Mouse (Mus musculus): ENCODE data around the gene Olfr618. TPM values are rescaled to one million over a fixed set of nuclear protein-coding genes. Genes with fewer than 3 reads are reported as not detected.
"Not testable (repeated sequence)": the region's sequence is repeated elsewhere in the genome, so short reads cannot be mapped to it uniquely, and the experiment has no call there.

Olfr618 gene
- total RNA-seq (2015; ENCODE audit: low replicate concordance) (not detected in 2 replicates), total RNA-seq (2017; ENCODE audit: low replicate concordance) (not detected in 2 replicates)

DNA sequence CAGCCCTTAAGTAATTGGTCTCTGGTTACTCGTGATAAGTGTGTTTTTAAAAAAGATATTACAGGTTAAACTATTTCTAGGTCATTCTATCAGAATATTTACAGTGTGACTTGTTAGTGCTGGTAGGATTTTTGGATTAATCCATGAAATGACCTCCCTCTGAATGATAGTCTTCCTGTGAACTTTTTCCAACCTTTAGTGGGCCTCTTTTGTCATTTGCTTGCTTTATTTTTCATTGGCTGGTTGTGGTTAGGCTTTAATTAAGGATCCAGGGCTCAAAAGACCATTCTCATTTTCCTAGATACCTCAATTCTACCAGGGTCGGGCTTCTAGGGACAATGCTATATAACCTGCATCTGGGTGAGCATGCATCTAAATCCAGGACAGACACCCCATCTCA lies at the start of gene Olfr618:
Olfr618 (plus strand) TSS at position 301 of the 400 bp plus-strand sequence.
- ATAC-seq (replicated peaks; ENCODE audit: low FRiP score, poor library complexity, severe bottlenecking): no peak

DNA sequence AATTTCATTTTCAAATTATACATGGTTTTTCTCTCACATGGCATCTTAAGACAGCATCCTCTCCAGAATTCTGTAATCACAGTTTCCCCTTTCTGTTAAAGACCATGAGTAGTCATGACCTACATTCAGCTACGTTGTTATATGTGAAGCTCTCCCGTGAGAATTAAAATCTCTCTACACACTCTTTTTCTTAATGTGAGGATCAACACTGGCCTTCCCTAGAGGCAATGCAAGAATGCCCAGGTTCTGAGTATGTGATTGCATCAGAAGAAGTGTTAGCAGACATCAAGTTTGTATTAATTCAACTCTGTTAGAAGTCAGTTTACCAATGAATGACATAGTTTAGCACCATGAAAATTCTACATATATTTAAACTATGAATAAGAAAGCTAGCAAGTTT lies 47.3 kb upstream of the Olfr618 start, which contains the start of gene Olfr612:
Olfr612 (minus strand) TSS at position 101 of the 400 bp plus-strand sequence.
- not testable (repeated sequence) for ATAC-seq (replicated peaks; ENCODE audit: low FRiP score, poor library complexity, severe bottlenecking)

DNA sequence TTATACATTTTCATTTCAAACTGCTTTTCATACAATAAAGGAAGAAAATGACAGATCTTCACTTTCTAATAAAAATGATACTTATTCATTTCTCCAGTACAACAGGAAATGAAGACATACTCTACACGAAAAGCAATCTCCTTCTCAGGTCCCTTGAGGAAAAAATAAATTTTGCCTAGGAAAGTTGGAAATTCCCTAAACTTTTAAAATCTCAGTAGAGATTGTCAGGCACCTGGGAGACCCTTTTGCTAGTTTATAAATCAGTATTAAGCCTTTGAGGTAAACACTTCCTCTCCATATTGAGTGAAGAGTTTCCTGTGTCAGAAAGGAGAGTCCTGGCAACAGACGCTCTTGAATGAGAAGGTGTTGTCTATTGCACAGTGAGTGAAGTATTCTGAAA lies 42.1 kb upstream of the Olfr618 start, which contains the start of gene Olfr613:
Olfr613 (plus strand) TSS at position 301 of the 400 bp plus-strand sequence.
- ATAC-seq (replicated peaks; ENCODE audit: low FRiP score, poor library complexity, severe bottlenecking): no peak

DNA sequence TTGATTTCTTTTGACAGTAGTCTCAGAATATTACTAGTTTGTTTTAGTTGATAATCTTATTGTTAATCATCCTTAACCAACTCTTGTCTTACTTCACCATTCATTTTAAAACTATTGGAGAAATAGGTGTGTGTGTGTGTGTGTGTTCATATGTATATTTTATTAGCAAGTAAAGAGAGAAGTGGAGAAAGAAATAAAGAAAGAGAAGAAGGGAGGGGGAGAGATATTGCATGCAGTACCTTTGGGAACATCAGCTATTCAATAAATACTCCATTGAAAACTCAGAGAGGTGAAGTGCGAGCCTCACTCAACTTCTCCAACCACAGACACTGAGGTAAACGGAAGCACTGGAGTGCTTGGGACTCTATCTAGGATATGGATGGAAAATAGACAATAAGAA lies 34.1 kb upstream of the Olfr618 start, which contains the start of gene Olfr615:
Olfr615 (plus strand) TSS at position 301 of the 400 bp plus-strand sequence.
- no peak for ATAC-seq (replicated peaks; ENCODE audit: low FRiP score, poor library complexity, severe bottlenecking)

DNA sequence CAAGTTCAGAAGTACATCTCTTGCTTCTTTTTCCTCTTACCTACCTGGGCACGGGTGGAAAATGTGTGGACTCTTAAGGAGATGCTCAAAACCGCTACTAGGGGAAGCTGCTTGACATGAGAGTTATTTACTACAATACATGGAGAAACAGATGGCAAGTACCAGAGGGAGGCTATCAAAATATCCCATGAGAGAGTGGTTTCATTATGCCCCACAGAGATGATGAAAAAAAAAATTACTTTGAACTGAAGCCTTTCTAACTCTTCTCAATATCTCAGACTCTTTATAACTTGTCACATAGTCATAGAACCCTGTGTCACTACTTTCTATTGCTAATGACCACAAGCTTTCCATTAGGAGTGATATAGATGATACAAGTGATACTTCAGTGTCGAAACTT lies 20.9 kb upstream of the Olfr618 start, which contains the start of gene Olfr616:
Olfr616 (minus strand) TSS at position 101 of the 400 bp plus-strand sequence.
- no peak for ATAC-seq (replicated peaks; ENCODE audit: low FRiP score, poor library complexity, severe bottlenecking)

DNA sequence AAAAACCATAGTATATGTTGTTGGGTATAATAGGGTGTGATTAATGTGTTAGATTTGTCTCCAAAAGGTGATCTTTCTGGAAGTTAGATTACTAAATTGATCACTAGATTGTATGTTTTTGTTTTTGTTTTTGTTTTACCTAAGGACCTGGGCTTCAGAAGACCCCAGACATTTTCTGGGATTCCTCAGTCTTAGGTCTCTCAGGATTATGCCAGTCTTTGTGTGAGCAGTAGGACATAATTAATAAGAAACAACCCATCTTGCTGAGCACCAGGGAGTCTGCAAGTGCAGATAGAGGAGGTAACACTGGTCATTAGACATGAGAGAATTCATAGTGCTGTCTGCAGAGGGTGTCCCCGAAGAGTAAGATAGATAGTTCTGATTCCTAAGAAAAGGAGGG lies 17.1 kb upstream of the Olfr618 start, which contains the start of gene Olfr617:
Olfr617 (plus strand) TSS at position 301 of the 400 bp plus-strand sequence.
- ATAC-seq (replicated peaks; ENCODE audit: low FRiP score, poor library complexity, severe bottlenecking): no peak

DNA sequence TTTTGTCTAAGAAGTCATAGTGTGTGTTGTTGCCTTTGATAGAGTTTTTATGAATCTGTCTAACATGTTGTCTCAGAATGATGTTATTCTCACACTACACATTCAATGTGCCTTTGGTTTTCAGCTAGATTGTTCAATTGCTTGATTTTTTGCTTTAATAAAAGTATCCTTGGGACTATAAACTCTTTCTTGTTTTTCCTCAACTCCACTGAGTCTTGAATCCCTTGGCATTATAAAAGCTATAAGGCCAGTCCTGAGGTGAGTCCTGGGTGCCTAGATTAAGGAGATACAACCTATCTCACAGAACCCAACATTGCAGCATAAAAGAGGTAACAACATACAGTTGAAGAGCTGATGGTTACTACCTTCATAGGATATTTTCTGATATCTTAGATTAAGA lies 10.4 kb downstream of the Olfr618 start, which contains the start of gene Olfr619:
Olfr619 (plus strand) TSS at position 301 of the 400 bp plus-strand sequence.
- no peak for ATAC-seq (replicated peaks; ENCODE audit: low FRiP score, poor library complexity, severe bottlenecking)

DNA sequence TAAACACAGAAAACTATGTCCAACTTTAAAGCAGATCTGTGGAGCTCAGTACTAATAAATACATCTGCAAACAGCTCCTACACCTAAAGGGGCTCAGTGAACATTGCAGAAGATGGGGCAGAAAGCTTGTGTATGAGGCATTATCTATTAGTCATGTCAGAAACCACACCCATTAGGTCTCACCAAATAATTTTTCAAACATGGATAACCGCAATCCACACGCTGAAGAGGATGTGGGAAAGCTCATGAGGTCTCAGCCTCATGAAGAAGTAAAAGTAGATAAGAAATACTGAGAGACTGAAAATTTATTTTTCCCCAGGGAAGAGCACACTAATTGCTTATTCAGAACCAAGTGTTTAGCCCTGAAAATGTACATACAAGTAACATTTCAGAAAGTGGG lies 17.5 kb downstream of the Olfr618 start:
- no peak for ATAC-seq (replicated peaks; ENCODE audit: low FRiP score, poor library complexity, severe bottlenecking)

DNA sequence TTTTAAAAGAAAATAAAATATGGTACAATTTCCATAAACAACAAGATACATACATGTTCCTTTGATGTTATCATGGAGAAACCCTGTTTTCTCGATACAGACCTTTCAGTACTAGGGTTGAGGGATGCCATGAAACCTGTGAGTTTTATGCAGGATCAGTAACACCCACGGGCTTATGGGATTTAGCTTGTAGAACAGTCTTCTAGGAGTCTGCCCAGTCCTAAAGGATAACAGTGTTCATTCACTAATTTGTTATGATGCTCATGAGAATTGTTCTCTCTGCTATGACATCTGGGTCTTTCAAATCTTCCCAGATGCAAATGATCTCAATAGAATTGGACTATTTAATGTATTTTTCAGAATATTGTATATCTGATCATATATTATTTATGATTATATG lies 22.5 kb downstream of the Olfr618 start, which contains the start of gene Olfr620:
Olfr620 (minus strand) TSS at position 101 of the 400 bp plus-strand sequence.
- ATAC-seq (replicated peaks; ENCODE audit: low FRiP score, poor library complexity, severe bottlenecking): no peak

DNA sequence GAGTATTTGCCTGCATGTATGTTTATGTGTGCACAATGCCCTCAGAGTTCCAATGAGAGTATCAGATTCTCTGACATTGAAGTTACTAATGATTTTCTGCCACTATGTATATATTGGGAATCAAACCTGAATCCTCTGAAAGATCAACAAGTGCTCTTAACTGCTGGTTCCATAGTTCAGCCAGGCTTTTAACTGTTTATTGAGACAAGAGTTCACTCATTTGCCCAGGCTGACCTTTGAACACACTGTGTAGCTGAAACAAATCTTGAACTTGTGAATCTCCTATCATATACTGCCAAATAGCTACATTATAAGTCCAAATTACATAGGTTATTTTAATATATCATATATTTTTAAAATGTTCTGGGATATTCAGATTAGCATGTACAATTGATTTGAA lies 46.9 kb downstream of the Olfr618 start:
- ATAC-seq (replicated peaks; ENCODE audit: low FRiP score, poor library complexity, severe bottlenecking): no peak

DNA sequence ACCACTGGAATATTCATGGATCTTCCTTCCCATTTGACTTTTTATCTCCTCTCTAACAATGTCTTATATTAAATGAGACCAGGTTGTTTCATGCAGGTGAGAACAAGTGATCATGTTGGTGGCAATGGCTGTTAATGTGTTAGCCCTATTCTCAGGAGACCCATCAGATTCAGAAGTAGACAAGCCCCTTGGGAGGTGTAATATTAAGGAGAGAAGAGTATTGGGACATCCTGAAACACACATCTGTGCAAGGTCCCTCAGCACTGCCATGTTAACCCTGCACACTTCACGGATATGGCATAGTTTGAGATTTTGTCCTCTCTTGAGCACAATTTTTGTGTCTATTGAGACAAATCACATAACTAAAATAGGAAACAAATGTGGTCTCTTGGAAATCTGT lies 52.7 kb downstream of the Olfr618 start, which contains the start of gene Olfr622:
Olfr622 (minus strand) TSS at position 101 of the 400 bp plus-strand sequence.
- no peak for ATAC-seq (replicated peaks; ENCODE audit: low FRiP score, poor library complexity, severe bottlenecking)

DNA sequence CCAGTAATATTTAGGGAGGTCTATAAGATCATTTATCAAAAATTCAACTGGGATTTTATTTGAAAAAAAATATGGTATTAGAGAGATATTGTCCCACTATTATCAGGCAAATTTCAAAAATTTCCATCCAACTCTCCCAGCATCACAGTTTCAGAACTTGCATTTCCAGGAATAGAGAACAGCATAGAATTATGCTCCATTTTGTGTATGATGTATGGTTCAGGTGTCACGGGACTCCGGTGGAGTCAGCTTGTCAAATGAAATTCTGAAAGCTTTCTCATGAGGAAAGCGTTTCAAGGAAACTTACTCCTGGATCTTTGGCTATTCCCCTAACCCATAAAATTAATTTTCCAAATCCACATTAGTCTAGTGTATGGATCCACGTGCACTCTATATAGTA lies 54.2 kb downstream of the Olfr618 start:
- ATAC-seq (replicated peaks; ENCODE audit: low FRiP score, poor library complexity, severe bottlenecking): no peak

Other genes with a start within 250 kb of the Olfr618 start
Only the 30 nearest of the 31 such genes appear.
- not detected in 2 replicates for gene Olfr601, start 227.4 kb upstream of the Olfr618 start, total RNA-seq (2015; ENCODE audit: low replicate concordance)
- gene Olfr601, start 227.4 kb upstream of the Olfr618 start, total RNA-seq (2017; ENCODE audit: low replicate concordance): not detected in 2 replicates
- gene Olfr603, start 203.9 kb upstream of the Olfr618 start, total RNA-seq (2015; ENCODE audit: low replicate concordance): not detected in 2 replicates
- not detected in 2 replicates for gene Olfr603, start 203.9 kb upstream of the Olfr618 start, total RNA-seq (2017; ENCODE audit: low replicate concordance)
- gene Usp17lc, start 175.0 kb upstream of the Olfr618 start, total RNA-seq (2015; ENCODE audit: low replicate concordance): not detected in 2 replicates
- not detected in 2 replicates for gene Usp17lc, start 175.0 kb upstream of the Olfr618 start, total RNA-seq (2017; ENCODE audit: low replicate concordance)
- not detected in 2 replicates for gene Olfr605, start 144.7 kb upstream of the Olfr618 start, total RNA-seq (2015; ENCODE audit: low replicate concordance)
- not detected in 2 replicates for gene Olfr605, start 144.7 kb upstream of the Olfr618 start, total RNA-seq (2017; ENCODE audit: low replicate concordance)
- gene Olfr606, start 141.1 kb upstream of the Olfr618 start, total RNA-seq (2015; ENCODE audit: low replicate concordance): not detected in 2 replicates
- not detected in 2 replicates for gene Olfr606, start 141.1 kb upstream of the Olfr618 start, total RNA-seq (2017; ENCODE audit: low replicate concordance)
- not detected in 2 replicates for gene Olfr607, start 126.0 kb upstream of the Olfr618 start, total RNA-seq (2015; ENCODE audit: low replicate concordance)
- not detected in 2 replicates for gene Olfr607, start 126.0 kb upstream of the Olfr618 start, total RNA-seq (2017; ENCODE audit: low replicate concordance)
- gene Olfr608, start 120.2 kb upstream of the Olfr618 start, total RNA-seq (2015; ENCODE audit: low replicate concordance): not detected in 2 replicates
- gene Olfr608, start 120.2 kb upstream of the Olfr618 start, total RNA-seq (2017; ENCODE audit: low replicate concordance): not detected in 2 replicates
- gene Olfr609, start 92.0 kb upstream of the Olfr618 start, total RNA-seq (2015; ENCODE audit: low replicate concordance): not detected in 2 replicates
- not detected in 2 replicates for gene Olfr609, start 92.0 kb upstream of the Olfr618 start, total RNA-seq (2017; ENCODE audit: low replicate concordance)
- gene Olfr610, start 78.0 kb upstream of the Olfr618 start, total RNA-seq (2015; ENCODE audit: low replicate concordance): not detected in 2 replicates
- not detected in 2 replicates for gene Olfr610, start 78.0 kb upstream of the Olfr618 start, total RNA-seq (2017; ENCODE audit: low replicate concordance)
- not detected in 2 replicates for gene Olfr611, start 69.3 kb upstream of the Olfr618 start, total RNA-seq (2015; ENCODE audit: low replicate concordance)
- not detected in 2 replicates for gene Olfr611, start 69.3 kb upstream of the Olfr618 start, total RNA-seq (2017; ENCODE audit: low replicate concordance)
- gene Olfr612, start 47.4 kb upstream of the Olfr618 start, total RNA-seq (2015; ENCODE audit: low replicate concordance): not detected in 2 replicates
- 0.85 TPM in 1 of 2 replicates, not detected in the other for gene Olfr612, start 47.4 kb upstream of the Olfr618 start, total RNA-seq (2017; ENCODE audit: low replicate concordance)
- not detected in 2 replicates for gene Olfr613, start 42.0 kb upstream of the Olfr618 start, total RNA-seq (2015; ENCODE audit: low replicate concordance)
- 0.70 TPM in 1 of 2 replicates, not detected in the other for gene Olfr613, start 42.0 kb upstream of the Olfr618 start, total RNA-seq (2017; ENCODE audit: low replicate concordance)
- not detected in 2 replicates for gene Olfr615, start 34.0 kb upstream of the Olfr618 start, total RNA-seq (2015; ENCODE audit: low replicate concordance)
- not detected in 2 replicates for gene Olfr615, start 34.0 kb upstream of the Olfr618 start, total RNA-seq (2017; ENCODE audit: low replicate concordance)
- gene Olfr616, start 21.0 kb upstream of the Olfr618 start, total RNA-seq (2015; ENCODE audit: low replicate concordance): not detected in 2 replicates
- gene Olfr616, start 21.0 kb upstream of the Olfr618 start, total RNA-seq (2017; ENCODE audit: low replicate concordance): not detected in 2 replicates
- gene Olfr617, start 17.0 kb upstream of the Olfr618 start, total RNA-seq (2015; ENCODE audit: low replicate concordance): not detected in 2 replicates
- gene Olfr617, start 17.0 kb upstream of the Olfr618 start, total RNA-seq (2017; ENCODE audit: low replicate concordance): not detected in 2 replicates
- gene Olfr619, start 10.5 kb downstream of the Olfr618 start, total RNA-seq (2015; ENCODE audit: low replicate concordance): not detected in 2 replicates
- gene Olfr619, start 10.5 kb downstream of the Olfr618 start, total RNA-seq (2017; ENCODE audit: low replicate concordance): not detected in 2 replicates
- gene Olfr620, start 22.4 kb downstream of the Olfr618 start, total RNA-seq (2015; ENCODE audit: low replicate concordance): not detected in 2 replicates
- not detected in 2 replicates for gene Olfr620, start 22.4 kb downstream of the Olfr618 start, total RNA-seq (2017; ENCODE audit: low replicate concordance)
- not detected in 2 replicates for gene Olfr622, start 52.6 kb downstream of the Olfr618 start, total RNA-seq (2015; ENCODE audit: low replicate concordance)
- gene Olfr622, start 52.6 kb downstream of the Olfr618 start, total RNA-seq (2017; ENCODE audit: low replicate concordance): not detected in 2 replicates
- not detected in 2 replicates for gene Olfr623, start 73.6 kb downstream of the Olfr618 start, total RNA-seq (2015; ENCODE audit: low replicate concordance)
- not detected in 2 replicates for gene Olfr623, start 73.6 kb downstream of the Olfr618 start, total RNA-seq (2017; ENCODE audit: low replicate concordance)
- gene Olfr624, start 81.1 kb downstream of the Olfr618 start, total RNA-seq (2015; ENCODE audit: low replicate concordance): 0.21 TPM in 1 of 2 replicates, not detected in the other
- gene Olfr624, start 81.1 kb downstream of the Olfr618 start, total RNA-seq (2017; ENCODE audit: low replicate concordance): not detected in 2 replicates
- gene Olfr625-ps1, start 92.6 kb downstream of the Olfr618 start, total RNA-seq (2015; ENCODE audit: low replicate concordance): not detected in 2 replicates
- gene Olfr625-ps1, start 92.6 kb downstream of the Olfr618 start, total RNA-seq (2017; ENCODE audit: low replicate concordance): not detected in 2 replicates
- not detected in 2 replicates for gene Olfr243, start 124.6 kb downstream of the Olfr618 start, total RNA-seq (2015; ENCODE audit: low replicate concordance)
- 0.28 TPM in 1 of 2 replicates, not detected in the other for gene Olfr243, start 124.6 kb downstream of the Olfr618 start, total RNA-seq (2017; ENCODE audit: low replicate concordance)
- gene Olfr628, start 140.3 kb downstream of the Olfr618 start, total RNA-seq (2015; ENCODE audit: low replicate concordance): not detected in 2 replicates
- not detected in 2 replicates for gene Olfr628, start 140.3 kb downstream of the Olfr618 start, total RNA-seq (2017; ENCODE audit: low replicate concordance)
- gene Olfr629, start 154.8 kb downstream of the Olfr618 start, total RNA-seq (2015; ENCODE audit: low replicate concordance): not detected in 2 replicates
- gene Olfr629, start 154.8 kb downstream of the Olfr618 start, total RNA-seq (2017; ENCODE audit: low replicate concordance): 0.43 TPM in 1 of 2 replicates, not detected in the other
- not detected in 2 replicates for gene Olfr630, start 167.2 kb downstream of the Olfr618 start, total RNA-seq (2015; ENCODE audit: low replicate concordance)
- gene Olfr630, start 167.2 kb downstream of the Olfr618 start, total RNA-seq (2017; ENCODE audit: low replicate concordance): 1.5 TPM in 1 of 2 replicates, not detected in the other
- 2.7 and 5.6 TPM in 2 replicates for gene Olfr69, start 181.5 kb downstream of the Olfr618 start, total RNA-seq (2015; ENCODE audit: low replicate concordance)
- gene Olfr69, start 181.5 kb downstream of the Olfr618 start, total RNA-seq (2017; ENCODE audit: low replicate concordance): 0.70 and 1.1 TPM in 2 replicates
- 1.0 and 1.3 TPM in 2 replicates for gene Olfr68, start 189.6 kb downstream of the Olfr618 start, total RNA-seq (2015; ENCODE audit: low replicate concordance)
- 1.4 and 1.5 TPM in 2 replicates for gene Olfr68, start 189.6 kb downstream of the Olfr618 start, total RNA-seq (2017; ENCODE audit: low replicate concordance)
- gene Olfr67, start 201.7 kb downstream of the Olfr618 start, total RNA-seq (2015; ENCODE audit: low replicate concordance): 5.0 and 10.2 TPM in 2 replicates
- 2.8 and 4.2 TPM in 2 replicates for gene Olfr67, start 201.7 kb downstream of the Olfr618 start, total RNA-seq (2017; ENCODE audit: low replicate concordance)
- 39,556 and 40,045 TPM in 2 replicates for gene Hbb-bt, start 223.9 kb downstream of the Olfr618 start, total RNA-seq (2015; ENCODE audit: low replicate concordance)
- 14,681 and 15,230 TPM in 2 replicates for gene Hbb-bt, start 223.9 kb downstream of the Olfr618 start, total RNA-seq (2017; ENCODE audit: low replicate concordance)
- gene Hbb-bs, start 238.0 kb downstream of the Olfr618 start, total RNA-seq (2015; ENCODE audit: low replicate concordance): 179,259 and 187,171 TPM in 2 replicates
- gene Hbb-bs, start 238.0 kb downstream of the Olfr618 start, total RNA-seq (2017; ENCODE audit: low replicate concordance): 69,583 and 76,927 TPM in 2 replicates